Mouse (Mus musculus): Measurements from ENCODE around the gene Dis3l. TPM values are rescaled to one million over a fixed set of nuclear protein-coding genes. Genes with fewer than 3 reads are reported as not detected.

Gene Dis3l
- total and polyA plus RNA-seq, 3 experiments, result 5.6 to 20.7 (median 18.9) TPM

GRCm38 (mm10) chr9:64339361-64339760 is 1.7 kb downstream of the Dis3l start:
- H3K27me3 ChIP-seq (ENCODE audit: insufficient read depth, low read length), result no peaks in the 10 kb centered on the region
- H3K4me1 ChIP-seq (ENCODE audit: insufficient read depth, low read depth, low read length), result peaks cover 20% of the 10 kb centered on the region
- no peak for TF ChIP-seq GATA1 (IDR thresholded peaks at IDR 0.05; ENCODE audit: borderline replicate concordance, low read length)
- TF ChIP-seq POLR2AphosphoS5 (IDR thresholded peaks at IDR 0.05; ENCODE audit: insufficient replicate concordance, low read depth, low read length), result no peak
- no peak for TF ChIP-seq GATA2 (IDR thresholded peaks at IDR 0.05; ENCODE audit: borderline replicate concordance, low read depth, low read length)
- no peak for TF ChIP-seq TAL1 (conservative IDR thresholded peaks at IDR 0.05; ENCODE audit: low read depth, low read length)
- no peak for TF ChIP-seq CTCF (IDR thresholded peaks at IDR 0.05; ENCODE audit: low read depth, low read length)
- no peak overlapping the region for H3K4me3 ChIP-seq (ENCODE audit: low read depth, low read length)
- H3K36me3 ChIP-seq (replicated peaks), result peaks cover 36% of the 10 kb centered on the region
- ATAC-seq (ENCODE audit: extremely low read depth, insufficient number of reproducible peaks, low FRiP score, poor library complexity, severe bottlenecking), result no peak
- DNase-seq (ENCODE audit: low spot score), result no peak
- no peaks in the 10 kb centered on the region for H3K9me3 ChIP-seq (replicated peaks)

GRCm38 (mm10) chr9:64335825-64336224 is 5.3 kb downstream of the Dis3l start:
- DNase-seq (ENCODE audit: low spot score) (no peak), ATAC-seq (ENCODE audit: extremely low read depth, insufficient number of reproducible peaks, low FRiP score, poor library complexity, severe bottlenecking) (no peak)
- peaks cover 63% of the 10 kb centered on the region for H3K36me3 ChIP-seq (replicated peaks)
- H3K9me3 ChIP-seq (replicated peaks), result no peaks in the 10 kb centered on the region
- H3K4me3 ChIP-seq (ENCODE audit: low read depth, low read length), result no peak overlapping the region
- peaks cover 10% of the 10 kb centered on the region for H3K4me1 ChIP-seq (ENCODE audit: insufficient read depth, low read depth, low read length)
- H3K27me3 ChIP-seq (ENCODE audit: insufficient read depth, low read length), result no peaks in the 10 kb centered on the region
- TF ChIP-seq POLR2AphosphoS5 (IDR thresholded peaks at IDR 0.05; ENCODE audit: insufficient replicate concordance, low read depth, low read length), result no peak
- no peak for TF ChIP-seq GATA1 (IDR thresholded peaks at IDR 0.05; ENCODE audit: borderline replicate concordance, low read length)
- TF ChIP-seq GATA2 (IDR thresholded peaks at IDR 0.05; ENCODE audit: borderline replicate concordance, low read depth, low read length), result no peak
- TF ChIP-seq CTCF (IDR thresholded peaks at IDR 0.05; ENCODE audit: low read depth, low read length), result no peak
- no peak for TF ChIP-seq TAL1 (conservative IDR thresholded peaks at IDR 0.05; ENCODE audit: low read depth, low read length)

- no peaks in the 10 kb centered on the region for H3K27me3 ChIP-seq (ENCODE audit: insufficient read depth, low read length)
- no peak overlapping the region for H3K4me3 ChIP-seq (ENCODE audit: low read depth, low read length)
- TF ChIP-seq GATA2 (IDR thresholded peaks at IDR 0.05; ENCODE audit: borderline replicate concordance, low read depth, low read length) (no peak), CTCF (IDR thresholded peaks at IDR 0.05; ENCODE audit: low read depth, low read length) (no peak), POLR2AphosphoS5 (IDR thresholded peaks at IDR 0.05; ENCODE audit: insufficient replicate concordance, low read depth, low read length) (no peak), TAL1 (conservative IDR thresholded peaks at IDR 0.05; ENCODE audit: low read depth, low read length) (no peak), GATA1 (IDR thresholded peaks at IDR 0.05; ENCODE audit: borderline replicate concordance, low read length) (no peak)
- ATAC-seq (ENCODE audit: extremely low read depth, insufficient number of reproducible peaks, low FRiP score, poor library complexity, severe bottlenecking), result no peak
- DNase-seq (ENCODE audit: low spot score), result no peak
- no peaks in the 10 kb centered on the region for H3K4me1 ChIP-seq (ENCODE audit: insufficient read depth, low read depth, low read length)
- no peaks in the 10 kb centered on the region for H3K9me3 ChIP-seq (replicated peaks)
- H3K36me3 ChIP-seq (replicated peaks), result peaks cover 91% of the 10 kb centered on the region
Observed at GRCm38 (mm10) chr9:64323976-64324375, 17.1 kb downstream of the Dis3l start.

GRCm38 (mm10) chr9:64316986-64317385 is 24.1 kb downstream of the Dis3l start:
- Histone ChIP-seq H3K27me3 (ENCODE audit: insufficient read depth, low read length) (no peaks in the 10 kb centered on the region), H3K4me3 (ENCODE audit: low read depth, low read length) (no peak overlapping the region), H3K9me3 (replicated peaks) (no peaks in the 10 kb centered on the region), H3K4me1 (ENCODE audit: insufficient read depth, low read depth, low read length) (no peaks in the 10 kb centered on the region), H3K36me3 (replicated peaks) (peaks cover 84% of the 10 kb centered on the region)
- ATAC-seq (ENCODE audit: extremely low read depth, insufficient number of reproducible peaks, low FRiP score, poor library complexity, severe bottlenecking) (no peak), DNase-seq (ENCODE audit: low spot score) (no peak)
- no peak for TF ChIP-seq GATA2 (IDR thresholded peaks at IDR 0.05; ENCODE audit: borderline replicate concordance, low read depth, low read length)

- no peaks in the 10 kb centered on the region for H3K9me3 ChIP-seq (replicated peaks)
- TF ChIP-seq TAL1 (conservative IDR thresholded peaks at IDR 0.05; ENCODE audit: low read depth, low read length) (no peak), POLR2AphosphoS5 (IDR thresholded peaks at IDR 0.05; ENCODE audit: insufficient replicate concordance, low read depth, low read length) (no peak), GATA2 (IDR thresholded peaks at IDR 0.05; ENCODE audit: borderline replicate concordance, low read depth, low read length) (no peak), GATA1 (IDR thresholded peaks at IDR 0.05; ENCODE audit: borderline replicate concordance, low read length) (no peak), CTCF (IDR thresholded peaks at IDR 0.05; ENCODE audit: low read depth, low read length) (no peak)
- no peak overlapping the region for H3K4me3 ChIP-seq (ENCODE audit: low read depth, low read length)
- no peak for DNase-seq (ENCODE audit: low spot score)
- H3K36me3 ChIP-seq (replicated peaks), result peaks cover 82% of the 10 kb centered on the region
- ATAC-seq (ENCODE audit: extremely low read depth, insufficient number of reproducible peaks, low FRiP score, poor library complexity, severe bottlenecking), result no peak
- H3K4me1 ChIP-seq (ENCODE audit: insufficient read depth, low read depth, low read length), result no peaks in the 10 kb centered on the region
- no peaks in the 10 kb centered on the region for H3K27me3 ChIP-seq (ENCODE audit: insufficient read depth, low read length)
Observed at GRCm38 (mm10) chr9:64314696-64315095, 26.4 kb downstream of the Dis3l start.

GRCm38 (mm10) chr9:64312128-64312527 is 29.0 kb downstream of the Dis3l start:
- TF ChIP-seq GATA1 (IDR thresholded peaks at IDR 0.05; ENCODE audit: borderline replicate concordance, low read length) (no peak), GATA2 (IDR thresholded peaks at IDR 0.05; ENCODE audit: borderline replicate concordance, low read depth, low read length) (no peak), CTCF (IDR thresholded peaks at IDR 0.05; ENCODE audit: low read depth, low read length) (no peak), TAL1 (conservative IDR thresholded peaks at IDR 0.05; ENCODE audit: low read depth, low read length) (no peak), POLR2AphosphoS5 (IDR thresholded peaks at IDR 0.05; ENCODE audit: insufficient replicate concordance, low read depth, low read length) (no peak)
- Histone ChIP-seq H3K36me3 (replicated peaks) (peaks cover 72% of the 10 kb centered on the region), H3K27me3 (ENCODE audit: insufficient read depth, low read length) (no peaks in the 10 kb centered on the region), H3K4me1 (ENCODE audit: insufficient read depth, low read depth, low read length) (no peaks in the 10 kb centered on the region), H3K4me3 (ENCODE audit: low read depth, low read length) (no peak overlapping the region), H3K9me3 (replicated peaks) (no peaks in the 10 kb centered on the region)
- no peak for DNase-seq (ENCODE audit: low spot score)
- no peak for ATAC-seq (ENCODE audit: extremely low read depth, insufficient number of reproducible peaks, low FRiP score, poor library complexity, severe bottlenecking)
